Mouse (Mus musculus): ENCODE results near the gene Zc3h12a. TPM values are rescaled to one million over a fixed set of nuclear protein-coding genes. Genes with fewer than 3 reads are reported as not detected.

The Zc3h12a gene
- total and polyA plus RNA-seq, 3 experiments: 1.0 to 3.8 (median 1.2) TPM

GRCm38 (mm10) chr4:125126761-125127160 is 879 bp downstream of the Zc3h12a start:
- TF ChIP-seq GATA1 (IDR thresholded peaks at IDR 0.05; ENCODE audit: borderline replicate concordance, low read length): no peak
- TF ChIP-seq TAL1 (conservative IDR thresholded peaks at IDR 0.05; ENCODE audit: low read depth, low read length): no peak
- no peak for TF ChIP-seq CTCF (IDR thresholded peaks at IDR 0.05; ENCODE audit: low read depth, low read length)
- no peak for TF ChIP-seq POLR2AphosphoS5 (IDR thresholded peaks at IDR 0.05; ENCODE audit: insufficient replicate concordance, low read depth, low read length)
- TF ChIP-seq GATA2 (IDR thresholded peaks at IDR 0.05; ENCODE audit: borderline replicate concordance, low read depth, low read length): no peak
- DNase-seq (ENCODE audit: low spot score): no peak
- Histone ChIP-seq H3K4me3 (ENCODE audit: low read depth, low read length) (peak overlapping the region; percentile 77), H3K9me3 (replicated peaks) (no peaks in the 10 kb centered on the region), H3K36me3 (replicated peaks) (peaks cover 39% of the 10 kb centered on the region), H3K27me3 (ENCODE audit: insufficient read depth, low read length) (peaks cover 7% of the 10 kb centered on the region), H3K4me1 (ENCODE audit: insufficient read depth, low read depth, low read length) (peaks cover 56% of the 10 kb centered on the region)
- ATAC-seq (ENCODE audit: extremely low read depth, insufficient number of reproducible peaks, low FRiP score, poor library complexity, severe bottlenecking): no peak

- Histone ChIP-seq H3K9me3 (replicated peaks) (no peaks in the 10 kb centered on the region), H3K27me3 (ENCODE audit: insufficient read depth, low read length) (peaks cover 7% of the 10 kb centered on the region), H3K36me3 (replicated peaks) (peaks cover 42% of the 10 kb centered on the region), H3K4me1 (ENCODE audit: insufficient read depth, low read depth, low read length) (peaks cover 56% of the 10 kb centered on the region), H3K4me3 (ENCODE audit: low read depth, low read length) (no peak overlapping the region)
- no peak for TF ChIP-seq CTCF (IDR thresholded peaks at IDR 0.05; ENCODE audit: low read depth, low read length)
- no peak for TF ChIP-seq GATA2 (IDR thresholded peaks at IDR 0.05; ENCODE audit: borderline replicate concordance, low read depth, low read length)
- no peak for TF ChIP-seq POLR2AphosphoS5 (IDR thresholded peaks at IDR 0.05; ENCODE audit: insufficient replicate concordance, low read depth, low read length)
- TF ChIP-seq TAL1 (conservative IDR thresholded peaks at IDR 0.05; ENCODE audit: low read depth, low read length): no peak
- no peak for TF ChIP-seq GATA1 (IDR thresholded peaks at IDR 0.05; ENCODE audit: borderline replicate concordance, low read length)
- ATAC-seq (ENCODE audit: extremely low read depth, insufficient number of reproducible peaks, low FRiP score, poor library complexity, severe bottlenecking) (no peak), DNase-seq (ENCODE audit: low spot score) (no peak)
Measured at GRCm38 (mm10) chr4:125126186-125126585, 1.5 kb downstream of the Zc3h12a start.

- H3K4me3 ChIP-seq (ENCODE audit: low read depth, low read length): no peak overlapping the region
- no peaks in the 10 kb centered on the region for H3K9me3 ChIP-seq (replicated peaks)
- DNase-seq (ENCODE audit: low spot score) (no peak), ATAC-seq (ENCODE audit: extremely low read depth, insufficient number of reproducible peaks, low FRiP score, poor library complexity, severe bottlenecking) (no peak)
- peaks cover 56% of the 10 kb centered on the region for H3K4me1 ChIP-seq (ENCODE audit: insufficient read depth, low read depth, low read length)
- peaks cover 7% of the 10 kb centered on the region for H3K27me3 ChIP-seq (ENCODE audit: insufficient read depth, low read length)
- H3K36me3 ChIP-seq (replicated peaks): peaks cover 50% of the 10 kb centered on the region
- TF ChIP-seq POLR2AphosphoS5 (IDR thresholded peaks at IDR 0.05; ENCODE audit: insufficient replicate concordance, low read depth, low read length): no peak
- no peak for TF ChIP-seq GATA1 (IDR thresholded peaks at IDR 0.05; ENCODE audit: borderline replicate concordance, low read length)
- TF ChIP-seq GATA2 (IDR thresholded peaks at IDR 0.05; ENCODE audit: borderline replicate concordance, low read depth, low read length): no peak
- no peak for TF ChIP-seq CTCF (IDR thresholded peaks at IDR 0.05; ENCODE audit: low read depth, low read length)
- no peak for TF ChIP-seq TAL1 (conservative IDR thresholded peaks at IDR 0.05; ENCODE audit: low read depth, low read length)
Measured at GRCm38 (mm10) chr4:125125361-125125921, 2.2 kb downstream of the Zc3h12a start.

GRCm38 (mm10) chr4:125124424-125125209 is 3.0 kb downstream of the Zc3h12a start:
- no peak for ATAC-seq (ENCODE audit: extremely low read depth, insufficient number of reproducible peaks, low FRiP score, poor library complexity, severe bottlenecking)
- Histone ChIP-seq H3K36me3 (replicated peaks) (peaks cover 58% of the 10 kb centered on the region), H3K4me1 (ENCODE audit: insufficient read depth, low read depth, low read length) (peaks cover 56% of the 10 kb centered on the region)

GRCm38 (mm10) chr4:125123279-125123671 is 4.4 kb downstream of the Zc3h12a start:
- TF ChIP-seq CTCF (IDR thresholded peaks at IDR 0.05; ENCODE audit: low read depth, low read length) (no peak), GATA1 (IDR thresholded peaks at IDR 0.05; ENCODE audit: borderline replicate concordance, low read length) (no peak), TAL1 (conservative IDR thresholded peaks at IDR 0.05; ENCODE audit: low read depth, low read length) (no peak), POLR2AphosphoS5 (IDR thresholded peaks at IDR 0.05; ENCODE audit: insufficient replicate concordance, low read depth, low read length) (no peak), GATA2 (IDR thresholded peaks at IDR 0.05; ENCODE audit: borderline replicate concordance, low read depth, low read length) (no peak)
- DNase-seq (ENCODE audit: low spot score) (no peak), ATAC-seq (ENCODE audit: extremely low read depth, insufficient number of reproducible peaks, low FRiP score, poor library complexity, severe bottlenecking) (no peak)
- Histone ChIP-seq H3K4me1 (ENCODE audit: insufficient read depth, low read depth, low read length) (peaks cover 53% of the 10 kb centered on the region), H3K27me3 (ENCODE audit: insufficient read depth, low read length) (peaks cover 5% of the 10 kb centered on the region; the same call in 1 of the 2 replicates), H3K9me3 (replicated peaks) (no peaks in the 10 kb centered on the region), H3K4me3 (ENCODE audit: low read depth, low read length) (no peak overlapping the region; the same call in 1 of the 2 replicates), H3K36me3 (replicated peaks) (peaks cover 68% of the 10 kb centered on the region)

More at GRCm38 (mm10) chr4:125124424-125125209, 3.0 kb downstream of the Zc3h12a start:
- no peak overlapping the region for H3K4me3 ChIP-seq (ENCODE audit: low read depth, low read length)
- no peak for DNase-seq (ENCODE audit: low spot score)
- H3K27me3 ChIP-seq (ENCODE audit: insufficient read depth, low read length): peaks cover 7% of the 10 kb centered on the region
- TF ChIP-seq CTCF (IDR thresholded peaks at IDR 0.05; ENCODE audit: low read depth, low read length) (no peak), TAL1 (conservative IDR thresholded peaks at IDR 0.05; ENCODE audit: low read depth, low read length) (no peak), GATA2 (IDR thresholded peaks at IDR 0.05; ENCODE audit: borderline replicate concordance, low read depth, low read length) (no peak), POLR2AphosphoS5 (IDR thresholded peaks at IDR 0.05; ENCODE audit: insufficient replicate concordance, low read depth, low read length) (no peak)
- no peaks in the 10 kb centered on the region for H3K9me3 ChIP-seq (replicated peaks)
